Mouse (Mus musculus) adrenal gland, adult 8-10 months (tissue): ENCODE measurements around the gene Sptlc2. TPM values are rescaled to one million over a fixed set of nuclear protein-coding genes. Genes with fewer than 3 reads are reported as not detected.
A peak's percentile ranks its signal among the peaks of the same experiment; 100 is the strongest.
"Not testable (repeated sequence)": the region's sequence is repeated elsewhere in the genome, so short reads cannot be mapped to it uniquely, and the experiment has no call there.

Source experiments
- DNase-seq: peaks from one replicate; pipeline ENCODE4 v3.0.0; 2022
- microRNA-seq, 2 experiments: library from miRNA; unstranded; fragments of <30 nt; microRNA quantifications; one replicate each; pipeline ENCODE4 v1.2.0; 2022
- total RNA-seq, 4 experiments: library from RNA; stranded (reverse); gene quantifications; 2 replicates each; pipeline ENCODE4 v1.2.4; 2022

Sptlc2 gene
- total RNA-seq, 4 experiments from 2014 or later: 224 to 333 (median 255) TPM

GRCm38 (mm10) chr12:87277251-87277650 is 110.9 kb downstream of the Sptlc2 start:
- not testable (repeated sequence) for DNase-seq

GRCm38 (mm10) chr12:87274853-87275831 is 113.0 kb downstream of the Sptlc2 start:
- DNase-seq: no peak

- DNase-seq: no peak
Measured at GRCm38 (mm10) chr12:87267682-87268081, 120.5 kb downstream of the Sptlc2 start.

DNA sequence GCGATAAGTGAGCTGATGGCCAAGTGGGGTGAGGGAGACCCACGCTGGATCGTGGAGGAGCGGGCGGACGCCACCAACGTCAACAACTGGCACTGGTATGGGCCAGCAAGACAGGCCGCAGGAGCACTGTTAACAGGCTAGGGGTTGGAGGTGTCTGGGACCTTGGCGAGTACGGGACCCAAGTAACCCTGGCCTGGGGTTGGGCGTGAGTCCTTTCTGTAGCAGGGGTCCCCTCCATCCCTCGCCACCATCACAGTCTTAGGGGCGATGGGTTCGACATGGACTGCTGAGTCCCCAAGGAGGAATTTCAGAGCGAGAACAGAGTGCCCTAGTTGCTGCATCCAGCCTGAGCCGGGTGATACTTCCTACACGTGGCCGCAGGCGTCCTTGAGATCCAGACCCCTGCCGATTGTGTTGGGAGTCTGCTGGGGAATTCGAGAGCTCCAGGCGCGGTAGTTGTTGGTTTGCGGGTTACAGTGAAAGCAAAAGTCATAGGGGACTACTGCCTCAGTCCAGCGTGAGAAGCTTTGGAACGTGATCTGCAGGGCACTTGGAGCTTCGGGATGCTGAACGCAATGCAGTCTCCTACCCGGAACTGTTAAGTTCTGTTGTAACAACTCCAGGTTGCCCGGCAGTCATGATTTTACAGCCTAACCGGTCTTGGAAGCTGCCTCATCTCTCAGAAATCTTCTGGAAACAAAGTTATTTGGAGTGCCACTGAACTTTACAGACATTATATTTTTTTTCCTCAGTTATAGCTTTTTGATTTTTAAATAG is 121.1 kb downstream of the Sptlc2 start:
- no peak for DNase-seq

DNA sequence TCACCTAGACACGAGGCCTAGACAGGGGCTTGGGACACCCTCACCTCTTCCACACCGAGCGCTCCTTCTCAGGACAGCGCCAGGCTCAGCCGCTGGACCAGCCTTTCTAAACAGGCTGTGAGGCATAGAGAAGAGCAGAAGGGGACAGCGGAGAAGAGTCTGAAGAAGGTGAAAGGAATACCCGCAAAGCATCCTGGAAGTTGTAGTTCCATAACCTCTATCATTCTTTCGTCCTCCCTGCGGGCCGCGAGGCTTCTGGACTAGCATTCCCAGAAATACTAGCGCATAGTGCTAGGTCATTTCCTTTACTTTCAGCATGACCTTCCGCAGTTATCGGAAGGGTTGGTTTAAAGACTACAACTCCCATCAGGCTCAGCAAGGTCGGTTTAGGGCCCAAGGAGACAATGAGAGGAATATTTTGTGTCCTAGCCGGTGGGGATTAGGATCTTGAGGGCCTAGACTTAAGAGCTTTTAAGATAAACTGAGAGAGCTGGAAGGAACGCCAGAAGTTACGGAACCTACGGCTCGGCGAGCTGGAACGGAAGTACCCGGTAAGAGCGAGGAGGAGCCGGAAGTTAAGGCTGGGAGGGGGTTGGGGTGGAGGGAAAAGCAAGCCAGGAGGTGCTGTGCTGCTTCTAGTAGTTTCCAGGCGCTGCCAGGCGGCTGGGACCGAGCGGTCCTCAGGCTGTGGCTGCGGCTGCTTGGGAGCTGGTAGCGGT is 121.9 kb downstream of the Sptlc2 start, which contains the start of the genes Vipas39 and Ahsa1:
Vipas39 (minus strand) TSS at position 149 of the 719 bp plus-strand sequence.
Ahsa1 (plus strand) TSS at position 372 of the 719 bp plus-strand sequence.
- DNase-seq: peak; percentile 91

DNA sequence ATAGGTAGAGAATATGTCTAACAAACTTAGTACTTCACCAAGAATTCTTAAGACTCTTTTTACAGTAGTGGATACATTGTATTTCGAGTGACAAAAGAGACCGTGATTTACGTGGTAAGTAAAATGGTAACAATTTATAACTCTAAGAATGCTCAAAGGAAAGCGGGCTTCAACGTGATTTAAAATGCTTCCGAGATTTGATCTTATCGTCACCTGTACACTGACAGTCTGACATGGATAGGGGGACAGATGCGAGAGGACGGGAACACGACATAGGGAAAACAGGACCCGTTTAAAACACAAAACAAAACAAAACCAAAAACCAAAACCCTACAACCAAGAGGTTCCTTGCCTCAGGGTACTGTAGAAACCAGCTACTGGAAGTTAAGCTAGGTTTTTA is 122.7 kb downstream of the Sptlc2 start:
- DNase-seq: no peak

- no peak for DNase-seq
Measured at GRCm38 (mm10) chr12:87260562-87260961, 127.6 kb downstream of the Sptlc2 start.

DNA sequence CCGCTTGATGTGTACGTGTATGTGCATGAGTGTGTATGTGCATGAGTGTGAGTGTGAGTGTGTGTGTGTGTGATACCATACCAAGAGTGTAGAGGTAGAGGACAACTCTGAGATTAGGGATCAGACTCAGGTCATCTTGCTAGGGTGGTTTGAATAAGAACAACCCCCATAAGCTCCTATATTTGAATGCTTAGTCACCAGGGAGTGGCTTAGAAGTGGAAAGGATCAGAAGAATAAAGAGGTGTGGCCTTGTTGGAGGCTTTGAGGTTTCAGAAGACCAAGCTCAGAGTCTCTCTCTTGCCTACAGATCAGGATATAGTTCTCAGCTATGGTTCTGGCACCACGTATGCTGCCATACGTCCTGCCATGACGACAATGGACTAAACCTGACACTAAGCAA is 131.5 kb downstream of the Sptlc2 start:
- no peak for DNase-seq

Small RNA genes within 50 kb of the gene (microRNA-seq; reads per million reads assigned to microRNA genes)
- 0 reads per million in 2 experiments for gene Gm47293
- gene Mir3068: 60.3 to 175 reads per million in 2 experiments

Other genes starting within 250 kb of the Sptlc2 start
- gene Gstz1, start 241.2 kb downstream of the Sptlc2 start, total RNA-seq: 100 to 1,000 TPM in 3 of 4 experiments, 10 to 100 TPM in 1; 96.8 to 133 (median 104) TPM
- gene Pomt2, start 240.4 kb downstream of the Sptlc2 start, total RNA-seq: 10 to 100 TPM; 14.5 to 16.6 (median 15.7) TPM
- gene Samd15, start 188.6 kb downstream of the Sptlc2 start, total RNA-seq: 1 to 10 TPM; 1.0 to 2.2 (median 1.7) TPM
- 10 to 100 TPM; 33.4 to 42.5 (median 35.5) TPM for gene Tmed8, start 187.9 kb downstream of the Sptlc2 start, total RNA-seq
- under 1 TPM in 3 of 4 experiments, not detected in 1; 0.29 to 0.55 (median 0.35) TPM for gene Noxred1, start 149.6 kb downstream of the Sptlc2 start, total RNA-seq
- 10 to 100 TPM; 34.6 to 53.1 (median 43.5) TPM for gene Vipas39, start 122.1 kb downstream of the Sptlc2 start, total RNA-seq
- gene Ahsa1, start 121.9 kb downstream of the Sptlc2 start, total RNA-seq: 100 to 1,000 TPM; 120 to 228 (median 142) TPM
- gene Ism2, start 88.7 kb downstream of the Sptlc2 start, total RNA-seq: under 1 TPM in 2 of 4 experiments, not detected in 2; 0.28 to 0.32 TPM
- 100 to 1,000 TPM; 156 to 205 (median 191) TPM for gene Slirp, start 55.5 kb upstream of the Sptlc2 start, total RNA-seq
- 10 to 100 TPM; 16.4 to 28.3 (median 21.9) TPM for gene Alkbh1, start 55.7 kb upstream of the Sptlc2 start, total RNA-seq
- gene Snw1, start 83.9 kb upstream of the Sptlc2 start, total RNA-seq: 100 to 1,000 TPM in 1 of 4 experiments, 10 to 100 TPM in 3; 76.4 to 103 (median 91.9) TPM
- not detected for gene Gm5788, start 106.4 kb upstream of the Sptlc2 start, total RNA-seq
- not detected for gene Gm8300, start 126.0 kb upstream of the Sptlc2 start, total RNA-seq
- gene Oog1, start 214.3 kb upstream of the Sptlc2 start, total RNA-seq: not detected
- gene Gm4027, start 230.5 kb upstream of the Sptlc2 start, total RNA-seq: not detected